Mouse (Mus musculus) kidney, embryonic 15.5 days (tissue): ENCODE data around the gene Ksr2. TPM values are rescaled to one million over a fixed set of nuclear protein-coding genes. Genes with fewer than 3 reads are reported as not detected.

Experiments used
- ATAC-seq: fragments of 200-750 bp; cut with Nextera tagmentation; replicated peaks from 2 replicates; pipeline ENCODE4 v1.8.0; 2017; ENCODE audit warnings: moderate TSS enrichment; ENCODE audit not compliant: low FRiP score
- H3K27ac ChIP-seq: fragments of 300-500 bp; sonication (generic); 2 replicates; pipeline ENCODE4 v1.5.1; 2015; ENCODE audit warnings: mild to moderate bottlenecking, inconsistent platforms
- H3K27me3 ChIP-seq: fragments of 300-500 bp; sonication (generic); 2 replicates; pipeline ENCODE4 v1.6.1; 2015; ENCODE audit warnings: inconsistent platforms
- H3K36me3 ChIP-seq: fragments of 300-500 bp; sonication (generic); 2 replicates; pipeline ENCODE4 v1.6.1; 2015; ENCODE audit warnings: inconsistent platforms
- H3K4me1 ChIP-seq: fragments of 300-500 bp; sonication (generic); 2 replicates; pipeline ENCODE4 v1.6.1; 2015; ENCODE audit warnings: inconsistent platforms
- H3K4me2 ChIP-seq: fragments of 300-500 bp; sonication (generic); 2 replicates; pipeline ENCODE4 v1.6.1; 2015; ENCODE audit warnings: moderate library complexity, mild to moderate bottlenecking, inconsistent platforms
- H3K4me3 ChIP-seq: fragments of 300-500 bp; sonication (generic); replicated peaks from 2 replicates; pipeline ENCODE4 v1.5.1; 2015; ENCODE audit warnings: mild to moderate bottlenecking, inconsistent platforms
- H3K9ac ChIP-seq: fragments of 300-500 bp; sonication (generic); 2 replicates; pipeline ENCODE4 v1.6.1; 2015; ENCODE audit warnings: mild to moderate bottlenecking, inconsistent platforms
- H3K9me3 ChIP-seq: fragments of 300-500 bp; sonication (generic); replicated peaks from 2 replicates; pipeline ENCODE4 v1.6.1; 2016; ENCODE audit warnings: inconsistent platforms
- WGBS: fragments of 180-500 bp; shearing (Covaris S2); methylation state at CpG from one replicate; pipeline ENCODE4 v1.1.7; 2015; ENCODE audit warnings: mixed read lengths; 5-methylcytosine and 5-hydroxymethylcytosine counted together
- polyA plus RNA-seq: library from polyadenylated mRNA; unstranded; fragments of >200 nt; fragmentation: Nextera tagmentation; extraction: Ambion mirVana; gene quantifications from 2 replicates; pipeline ENCODE4 v1.2.1, GENCODE M21; 2015

Ksr2 gene
- polyA plus RNA-seq, 1 experiment from 2014 or later, result 0.73 TPM

- H3K9ac ChIP-seq, result no peak overlapping the region
- H3K27ac ChIP-seq, result no peak overlapping the region
- H3K36me3 ChIP-seq, result no peaks in the 10 kb centered on the region
- H3K4me1 ChIP-seq, result no peaks in the 10 kb centered on the region
- no peak overlapping the region for H3K4me2 ChIP-seq
- WGBS, result 72% methylated on average over 9 of the region's 9 CpGs
- no peaks in the 10 kb centered on the region for H3K9me3 ChIP-seq
- no peaks in the 10 kb centered on the region for H3K27me3 ChIP-seq
- no peak for ATAC-seq
- H3K4me3 ChIP-seq, result no peak overlapping the region
These were observed 347.5 kb downstream of the Ksr2 start for GRCm38 (mm10) chr5:117761181-117761832.

GRCm38 (mm10) chr5:117764496-117764895, 350.7 kb downstream of the Ksr2 start:
- Histone ChIP-seq H3K27ac (peak overlapping the region; percentile 48; the same call in 1 of the 2 replicates), H3K27me3 (no peaks in the 10 kb centered on the region), H3K4me2 (no peak overlapping the region), H3K9ac (no peak overlapping the region), H3K9me3 (no peaks in the 10 kb centered on the region), H3K4me3 (no peak overlapping the region), H3K36me3 (no peaks in the 10 kb centered on the region), H3K4me1 (no peaks in the 10 kb centered on the region)
- 76% methylated on average over 9 of the region's 9 CpGs for WGBS
- 0 out of 2 replicates have a peak, but pooled peaks have one; percentile 43 for ATAC-seq

- no peaks in the 10 kb centered on the region for H3K27me3 ChIP-seq
- no peak overlapping the region for H3K9ac ChIP-seq
- 61% methylated on average over 11 of the region's 11 CpGs for WGBS
- no peak for ATAC-seq
- H3K4me2 ChIP-seq, result no peak overlapping the region
- no peaks in the 10 kb centered on the region for H3K9me3 ChIP-seq
- no peaks in the 10 kb centered on the region for H3K36me3 ChIP-seq
- peaks cover 10% of the 10 kb centered on the region for H3K4me1 ChIP-seq
- H3K27ac ChIP-seq, result no peak overlapping the region
- no peak overlapping the region for H3K4me3 ChIP-seq
These were observed 365.4 kb downstream of the Ksr2 start for GRCm38 (mm10) chr5:117779175-117779574.

- Histone ChIP-seq H3K9ac (no peak within 1 kb of the TSS), H3K4me1 (peaks cover 10% of the 10 kb centered on the region), H3K4me3 (no peak within 1 kb of the TSS), H3K4me2 (0 out of 2 replicates have a peak within 1 kb of the TSS, but pooled peaks have one; percentile 30), H3K36me3 (no peaks in the 10 kb centered on the region), H3K27me3 (no peaks in the 10 kb centered on the region), H3K27ac (peak within 1 kb of the TSS; percentile 43; the same call in 1 of the 2 replicates), H3K9me3 (no peaks in the 10 kb centered on the region)
- WGBS, result 11% methylated on average over 10 of the region's 10 CpGs
- ATAC-seq, result peak; percentile 79
These were observed 366.9 kb downstream of the Ksr2 start, which contains the start of gene Nos1 for GRCm38 (mm10) chr5:117780681-117781080. Gene Nos1 (plus strand): TSS chr5:117781032.

GRCm38 (mm10) chr5:117781178-117781577, 367.4 kb downstream of the Ksr2 start:
- Histone ChIP-seq H3K4me1 (peaks cover 10% of the 10 kb centered on the region), H3K36me3 (no peaks in the 10 kb centered on the region), H3K9me3 (no peaks in the 10 kb centered on the region), H3K9ac (no peak overlapping the region), H3K27me3 (no peaks in the 10 kb centered on the region), H3K4me3 (no peak overlapping the region), H3K4me2 (no peak overlapping the region), H3K27ac (no peak overlapping the region)
- 64% methylated on average over 6 of the region's 6 CpGs for WGBS
- peak; percentile 20; the same call in 1 of the 2 replicates for ATAC-seq

- H3K4me2 ChIP-seq, result no peak overlapping the region
- no peak overlapping the region for H3K9ac ChIP-seq
- H3K4me3 ChIP-seq, result no peak overlapping the region
- H3K9me3 ChIP-seq, result no peaks in the 10 kb centered on the region
- 53% methylated on average over 6 of the region's 6 CpGs for WGBS
- H3K27me3 ChIP-seq, result no peaks in the 10 kb centered on the region
- H3K4me1 ChIP-seq, result peaks cover 22% of the 10 kb centered on the region
- no peak overlapping the region for H3K27ac ChIP-seq
- no peak; the same call in 1 of the 2 replicates for ATAC-seq
- H3K36me3 ChIP-seq, result no peaks in the 10 kb centered on the region
These were observed 376.3 kb downstream of the Ksr2 start for GRCm38 (mm10) chr5:117790071-117790470.

GRCm38 (mm10) chr5:117791875-117792274, 378.1 kb downstream of the Ksr2 start:
- Histone ChIP-seq H3K36me3 (no peaks in the 10 kb centered on the region), H3K4me3 (no peak overlapping the region), H3K4me2 (no peak overlapping the region), H3K9ac (no peak overlapping the region), H3K4me1 (peaks cover 29% of the 10 kb centered on the region), H3K27me3 (no peaks in the 10 kb centered on the region), H3K27ac (no peak overlapping the region), H3K9me3 (no peaks in the 10 kb centered on the region)
- WGBS, result 82% methylated on average over 14 of the region's 14 CpGs
- no peak for ATAC-seq

GRCm38 (mm10) chr5:117800849-117801248, 387.0 kb downstream of the Ksr2 start:
- Histone ChIP-seq H3K4me3 (no peak overlapping the region), H3K9me3 (no peaks in the 10 kb centered on the region), H3K27ac (peak overlapping the region; percentile 15; the same call in 1 of the 2 replicates), H3K36me3 (no peaks in the 10 kb centered on the region), H3K4me1 (peaks cover 28% of the 10 kb centered on the region), H3K9ac (no peak overlapping the region), H3K4me2 (no peak overlapping the region), H3K27me3 (no peaks in the 10 kb centered on the region)
- 27% methylated on average over 9 of the region's 9 CpGs for WGBS
- ATAC-seq, result peak; percentile 61; the same call in 1 of the 2 replicates

- Histone ChIP-seq H3K4me3 (no peak overlapping the region), H3K27me3 (no peaks in the 10 kb centered on the region), H3K27ac (no peak overlapping the region), H3K4me2 (no peak overlapping the region), H3K9ac (no peak overlapping the region), H3K9me3 (no peaks in the 10 kb centered on the region), H3K36me3 (no peaks in the 10 kb centered on the region), H3K4me1 (peaks cover 28% of the 10 kb centered on the region)
- no peak for ATAC-seq
- 62% methylated on average over 11 of the region's 11 CpGs for WGBS
These were observed 388.3 kb downstream of the Ksr2 start for GRCm38 (mm10) chr5:117802071-117802521.

- Histone ChIP-seq H3K4me1 (peaks cover 28% of the 10 kb centered on the region), H3K27me3 (no peaks in the 10 kb centered on the region), H3K27ac (no peak overlapping the region), H3K4me2 (no peak overlapping the region), H3K36me3 (no peaks in the 10 kb centered on the region), H3K9me3 (no peaks in the 10 kb centered on the region), H3K9ac (no peak overlapping the region), H3K4me3 (no peak overlapping the region)
- 43% methylated on average over 7 of the region's 7 CpGs for WGBS
- ATAC-seq, result no peak
These were observed 389.8 kb downstream of the Ksr2 start for GRCm38 (mm10) chr5:117803551-117803950.

- H3K27ac ChIP-seq, result no peak overlapping the region
- H3K4me1 ChIP-seq, result peaks cover 6% of the 10 kb centered on the region; the same call in 1 of the 2 replicates
- H3K9me3 ChIP-seq, result no peaks in the 10 kb centered on the region
- H3K4me3 ChIP-seq, result no peak overlapping the region
- 86% methylated on average over 7 of the region's 7 CpGs for WGBS
- H3K27me3 ChIP-seq, result no peaks in the 10 kb centered on the region
- no peak overlapping the region for H3K9ac ChIP-seq
- ATAC-seq, result no peak
- no peak overlapping the region for H3K4me2 ChIP-seq
- no peaks in the 10 kb centered on the region for H3K36me3 ChIP-seq
These were observed 397.1 kb downstream of the Ksr2 start for GRCm38 (mm10) chr5:117810930-117811329.

- H3K27me3 ChIP-seq, result no peaks in the 10 kb centered on the region
- no peaks in the 10 kb centered on the region for H3K36me3 ChIP-seq
- H3K4me2 ChIP-seq, result no peak overlapping the region
- H3K4me3 ChIP-seq, result no peak overlapping the region
- 72% methylated on average over 6 of the region's 6 CpGs for WGBS
- H3K9me3 ChIP-seq, result no peaks in the 10 kb centered on the region
- H3K9ac ChIP-seq, result no peak overlapping the region
- H3K27ac ChIP-seq, result no peak overlapping the region
- peaks cover 39% of the 10 kb centered on the region for H3K4me1 ChIP-seq
- no peak for ATAC-seq
These were observed 405.0 kb downstream of the Ksr2 start for GRCm38 (mm10) chr5:117818800-117819199.
